Mouse (Mus musculus) urinary bladder, postnatal 10 days (tissue): ENCODE measurements around the gene Gm4187.
"Not testable (repeated sequence)": the region's sequence is repeated elsewhere in the genome, so short reads cannot be mapped to it uniquely, and the experiment has no call there.

ENCODE experiments used
- DNase-seq: peaks from one replicate; pipeline ENCODE4 v3.0.0; 2022; ENCODE audit warnings: low spot score

Gm4187 gene

DNA sequence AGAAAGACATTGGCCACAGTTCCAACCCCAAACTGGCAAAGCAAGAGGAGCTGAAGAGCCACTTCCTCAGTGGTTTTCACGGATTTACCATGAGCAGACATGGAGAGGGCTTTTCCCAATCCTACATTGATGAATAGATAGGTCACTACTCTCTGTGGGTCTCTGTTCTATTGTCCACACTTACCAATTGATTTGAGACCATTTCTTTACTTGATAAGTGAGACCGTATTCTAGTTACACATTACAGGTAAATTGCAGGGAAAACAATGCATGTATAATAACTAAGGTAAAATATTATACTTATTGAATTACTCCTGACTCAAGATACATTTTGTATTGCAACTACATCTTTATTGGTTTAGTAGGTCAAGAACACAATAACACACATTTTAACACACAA lies at the start of gene Gm4187:
Gene Gm4187, minus strand, starts transcription at position 101 of the 400 bp plus-strand sequence.
- DNase-seq = not testable (repeated sequence)

DNA sequence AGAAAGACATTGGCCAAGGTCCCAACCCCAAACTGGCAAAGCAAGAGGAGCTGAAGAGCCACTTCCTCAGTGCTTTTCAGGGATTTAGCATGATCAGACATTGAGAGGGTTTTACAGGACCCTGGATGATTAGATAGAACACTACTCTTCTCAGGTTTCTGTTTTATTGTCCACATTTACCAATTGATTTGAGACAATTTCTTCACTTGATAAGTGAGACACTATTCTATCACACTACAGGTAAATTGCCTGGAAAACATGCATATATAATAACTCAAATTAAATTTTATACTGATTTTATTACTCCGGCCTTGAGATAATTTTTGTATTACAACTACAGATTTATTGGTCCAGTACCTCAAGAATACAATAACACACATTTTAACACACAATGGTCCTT lies 41.4 kb upstream of the Gm4187 start, which contains the start of gene Gm8660:
Gene Gm8660, minus strand, starts transcription at position 101 of the 400 bp plus-strand sequence.
- not testable (repeated sequence) for DNase-seq
